Mouse (Mus musculus): ENCODE results near the gene Gm10320.

- TF ChIP-seq CTCF (conservative IDR thresholded peaks at IDR 0.05; ENCODE audit: low read length) (no peak), NANOG (IDR thresholded peaks at IDR 0.05; ENCODE audit: borderline replicate concordance, low read length) (no peak)
These were observed 37.4 kb downstream of the Gm10320 start for GRCm38 (mm10) chr13:98454224-98454967.
